Mouse (Mus musculus) lung, embryonic 16.5 days (tissue): ENCODE results near the gene Lnpk. TPM values are rescaled to one million over a fixed set of nuclear protein-coding genes. Genes with fewer than 3 reads are reported as not detected.

Experiments
- ATAC-seq: fragments of 200-750 bp; cut with Nextera tagmentation; 2 replicates; pipeline ENCODE4 v1.8.0; 2017; ENCODE audit warnings: low read depth, mild to moderate bottlenecking, moderate library complexity
- H3K27ac ChIP-seq: fragments of 300-500 bp; sonication (generic); 2 replicates; pipeline ENCODE4 v1.5.1; 2014; ENCODE audit warnings: mild to moderate bottlenecking, control low read depth, low read length
- H3K27me3 ChIP-seq: fragments of 300-500 bp; sonication (generic); 2 replicates; pipeline ENCODE4 v1.6.1; 2014; ENCODE audit warnings: low read depth, low read length, mixed read lengths; ENCODE audit not compliant: control insufficient read depth, insufficient read depth
- H3K36me3 ChIP-seq: fragments of 300-500 bp; sonication (generic); 2 replicates; pipeline ENCODE4 v1.6.1; 2014; ENCODE audit warnings: low read length; ENCODE audit not compliant: control insufficient read depth, insufficient read depth
- H3K4me1 ChIP-seq: fragments of 300-500 bp; sonication (generic); replicated peaks from 2 replicates; pipeline ENCODE4 v1.6.1; 2014; ENCODE audit warnings: low read length, mixed read lengths; ENCODE audit not compliant: control insufficient read depth, insufficient read depth
- H3K4me2 ChIP-seq: fragments of 300-500 bp; sonication (generic); 2 replicates; pipeline ENCODE4 v1.6.1; 2014; ENCODE audit warnings: low read depth, low read length, control low read depth
- H3K4me3 ChIP-seq: fragments of 300-500 bp; sonication (generic); 2 replicates; pipeline ENCODE4 v1.5.1; 2014; ENCODE audit warnings: mild to moderate bottlenecking, low read length, control low read depth
- H3K9ac ChIP-seq: fragments of 300-500 bp; sonication (generic); 2 replicates; pipeline ENCODE4 v1.6.1; 2014; ENCODE audit warnings: low read length, control low read depth
- H3K9me3 ChIP-seq: fragments of 300-500 bp; sonication (generic); 2 replicates; pipeline ENCODE4 v1.6.1; 2016; ENCODE audit warnings: low read length; ENCODE audit not compliant: control insufficient read depth
- WGBS: fragments of 180-500 bp; shearing (Covaris S2); extraction: QIAGEN DNeasy Blood & Tissue Kit; methylation state at CpG from one replicate; pipeline ENCODE4 v1.1.7; 2014; 5-methylcytosine and 5-hydroxymethylcytosine counted together
- polyA plus RNA-seq: library from polyadenylated mRNA; unstranded; fragments of >200 nt; fragmentation: Nextera tagmentation; extraction: Ambion mirVana; gene quantifications from 2 replicates; pipeline ENCODE4 v1.2.1, GENCODE M21; 2015

Gene Lnpk
- polyA plus RNA-seq, 1 experiment from 2014 or later = 25.2 TPM

- WGBS = 78% methylated on average over 3 of the region's 3 CpGs
- no peaks in the 10 kb centered on the region for H3K27me3 ChIP-seq
- H3K9me3 ChIP-seq = no peaks in the 10 kb centered on the region
- H3K27ac ChIP-seq = no peak overlapping the region
- no peaks in the 10 kb centered on the region for H3K36me3 ChIP-seq
- ATAC-seq = no peak
- H3K9ac ChIP-seq = no peak overlapping the region
- no peak overlapping the region for H3K4me2 ChIP-seq
- H3K4me1 ChIP-seq = no peaks in the 10 kb centered on the region
- H3K4me3 ChIP-seq = no peak overlapping the region
Measured at GRCm38 (mm10) chr2:74597169-74597568, 17.9 kb upstream of the Lnpk start.

- H3K9me3 ChIP-seq = no peaks in the 10 kb centered on the region
- H3K4me3 ChIP-seq = no peak overlapping the region
- no peak for ATAC-seq
- no peaks in the 10 kb centered on the region for H3K27me3 ChIP-seq
- H3K9ac ChIP-seq = no peak overlapping the region
- no peaks in the 10 kb centered on the region for H3K36me3 ChIP-seq
- H3K4me2 ChIP-seq = no peak overlapping the region
- H3K27ac ChIP-seq = no peak overlapping the region
- H3K4me1 ChIP-seq = no peaks in the 10 kb centered on the region
Measured at GRCm38 (mm10) chr2:74596094-74596493, 16.9 kb upstream of the Lnpk start.

- H3K27ac ChIP-seq = peak overlapping the region; percentile 81
- no peaks in the 10 kb centered on the region for H3K9me3 ChIP-seq
- under 1% methylated on average over 53 of the region's 55 CpGs for WGBS
- no peaks in the 10 kb centered on the region for H3K27me3 ChIP-seq
- peak overlapping the region; percentile 95 for H3K4me2 ChIP-seq
- no peaks in the 10 kb centered on the region for H3K36me3 ChIP-seq
- ATAC-seq = peak; percentile 82
- H3K4me3 ChIP-seq = peak overlapping the region; percentile 96
- H3K4me1 ChIP-seq = peaks cover 3% of the 10 kb centered on the region; the same call in 1 of the 2 replicates
- H3K9ac ChIP-seq = peak overlapping the region; percentile 97
Measured at GRCm38 (mm10) chr2:74578146-74578842, 941 bp downstream of the Lnpk start.

GRCm38 (mm10) chr2:74570390-74570789 is 8.8 kb downstream of the Lnpk start:
- no peak overlapping the region for H3K4me3 ChIP-seq
- H3K9ac ChIP-seq = no peak overlapping the region
- H3K27ac ChIP-seq = no peak overlapping the region
- H3K4me2 ChIP-seq = no peak overlapping the region
- no peaks in the 10 kb centered on the region for H3K4me1 ChIP-seq
- no peaks in the 10 kb centered on the region for H3K9me3 ChIP-seq
- WGBS = 76% methylated on average over 4 of the region's 4 CpGs
- ATAC-seq = no peak
- H3K27me3 ChIP-seq = no peaks in the 10 kb centered on the region
- H3K36me3 ChIP-seq = peaks cover 5% of the 10 kb centered on the region; the same call in 1 of the 2 replicates

GRCm38 (mm10) chr2:74559822-74560221 is 19.4 kb downstream of the Lnpk start:
- Histone ChIP-seq H3K36me3 (peaks cover 3% of the 10 kb centered on the region; the same call in 1 of the 2 replicates), H3K9me3 (no peaks in the 10 kb centered on the region), H3K27ac (no peak overlapping the region), H3K9ac (no peak overlapping the region), H3K4me1 (no peaks in the 10 kb centered on the region), H3K4me3 (no peak overlapping the region), H3K4me2 (no peak overlapping the region), H3K27me3 (no peaks in the 10 kb centered on the region)
- 61% methylated on average over 2 of the region's 2 CpGs for WGBS
- no peak for ATAC-seq

- no peak overlapping the region for H3K27ac ChIP-seq
- H3K9me3 ChIP-seq = no peaks in the 10 kb centered on the region
- H3K4me3 ChIP-seq = no peak overlapping the region
- WGBS = 90% methylated on average over 2 of the region's 2 CpGs
- H3K4me2 ChIP-seq = no peak overlapping the region
- H3K27me3 ChIP-seq = no peaks in the 10 kb centered on the region
- no peak overlapping the region for H3K9ac ChIP-seq
- no peak for ATAC-seq
- H3K4me1 ChIP-seq = no peaks in the 10 kb centered on the region
- peaks cover 3% of the 10 kb centered on the region; the same call in 1 of the 2 replicates for H3K36me3 ChIP-seq
Measured at GRCm38 (mm10) chr2:74559092-74559491, 20.1 kb downstream of the Lnpk start.

GRCm38 (mm10) chr2:74557451-74557850 is 21.8 kb downstream of the Lnpk start:
- H3K27me3 ChIP-seq = no peaks in the 10 kb centered on the region
- H3K4me1 ChIP-seq = no peaks in the 10 kb centered on the region
- H3K36me3 ChIP-seq = peaks cover 11% of the 10 kb centered on the region
- no peak overlapping the region for H3K9ac ChIP-seq
- ATAC-seq = no peak
- no peak overlapping the region for H3K4me3 ChIP-seq
- WGBS = 83% methylated on average over 2 of the region's 2 CpGs
- no peak overlapping the region for H3K27ac ChIP-seq
- no peaks in the 10 kb centered on the region for H3K9me3 ChIP-seq
- H3K4me2 ChIP-seq = no peak overlapping the region

GRCm38 (mm10) chr2:74551929-74552328 is 27.3 kb downstream of the Lnpk start:
- Histone ChIP-seq H3K9me3 (no peaks in the 10 kb centered on the region), H3K27ac (no peak overlapping the region), H3K9ac (no peak overlapping the region), H3K4me2 (no peak overlapping the region), H3K27me3 (no peaks in the 10 kb centered on the region), H3K4me3 (no peak overlapping the region), H3K36me3 (peaks cover 8% of the 10 kb centered on the region), H3K4me1 (no peaks in the 10 kb centered on the region)
- no peak for ATAC-seq

GRCm38 (mm10) chr2:74548306-74548705 is 30.9 kb downstream of the Lnpk start:
- Histone ChIP-seq H3K36me3 (peaks cover 4% of the 10 kb centered on the region), H3K4me2 (no peak overlapping the region), H3K27me3 (no peaks in the 10 kb centered on the region), H3K27ac (no peak overlapping the region), H3K4me3 (no peak overlapping the region), H3K9me3 (no peaks in the 10 kb centered on the region), H3K4me1 (no peaks in the 10 kb centered on the region), H3K9ac (no peak overlapping the region)
- no peak for ATAC-seq
- 74% methylated on average over 2 of the region's 2 CpGs for WGBS
